In genomic region chr3:17862367-17862766, GRCm38 (mm10) we compare ENCODE assay signal across 20 mouse cellular contexts.
A peak's percentile ranks its signal among the peaks of the same experiment; 100 is the strongest.
DNase-seq lines count a peak whose midpoint lies in the region; ATAC-seq lines count a peak whose summit lies in the region.
"Had no signal": no experiment of that assay in that cellular context is flagged by ENCODE, and none has a peak within 500 bp of the region (broad histone marks: within the 10 kb centered on the region; RNA-seq: fewer than 3 reads in every experiment).

No protein-coding gene starts in this region.

- no peak overlapping the region for H3K27ac ChIP-seq in forebrain, embryonic 13.5 days
- no peak overlapping the region for H3K27ac ChIP-seq in forebrain, embryonic 10.5 days
- H3K27ac ChIP-seq in forebrain, embryonic 16.5 days (ENCODE audit: low read length): no peak overlapping the region
- no peak overlapping the region for H3K27ac ChIP-seq in hindbrain, embryonic 12.5 days
- H3K27ac ChIP-seq: embryonic facial prominence, embryonic 12.5 days; heart, adult 2 months; heart, embryonic 15.5 days; hindbrain, embryonic 14.5 days; intestine, embryonic 15.5 days had no signal

- H3K4me3 ChIP-seq in forebrain, embryonic 13.5 days: no peak overlapping the region
- no peak overlapping the region for H3K4me3 ChIP-seq in forebrain, embryonic 10.5 days
- no peak overlapping the region for H3K4me3 ChIP-seq in forebrain, embryonic 16.5 days (replicated peaks; ENCODE audit: low read length)
- no peak overlapping the region for H3K4me3 ChIP-seq in hindbrain, embryonic 12.5 days
- H3K4me3 ChIP-seq: embryonic facial prominence, embryonic 12.5 days; heart, adult 2 months; heart, embryonic 15.5 days; intestine, embryonic 15.5 days had no signal

- H3K36me3 ChIP-seq in forebrain, embryonic 13.5 days (ENCODE audit: poor library complexity, severe bottlenecking): no peaks in the 10 kb centered on the region
- H3K36me3 ChIP-seq in forebrain, embryonic 10.5 days (replicated peaks): no peaks in the 10 kb centered on the region
- H3K36me3 ChIP-seq in forebrain, embryonic 16.5 days (ENCODE audit: control insufficient read depth, insufficient read depth): no peaks in the 10 kb centered on the region
- no peaks in the 10 kb centered on the region for H3K36me3 ChIP-seq in hindbrain, embryonic 12.5 days
- H3K36me3 ChIP-seq: embryonic facial prominence, embryonic 12.5 days; heart, embryonic 15.5 days; intestine, embryonic 15.5 days had no signal

- peak; percentile 89 for ATAC-seq in forebrain, embryonic 13.5 days
- ATAC-seq in forebrain, embryonic 16.5 days: peak; percentile 86
- no peak for ATAC-seq in hindbrain, embryonic 12.5 days (ENCODE audit: low FRiP score)
- ATAC-seq: intestine, embryonic 15.5 days had no signal

- H3K27me3 ChIP-seq in forebrain, embryonic 13.5 days: no peaks in the 10 kb centered on the region
- no peaks in the 10 kb centered on the region for H3K27me3 ChIP-seq in forebrain, embryonic 10.5 days (ENCODE audit: poor library complexity, severe bottlenecking)
- H3K27me3 ChIP-seq in forebrain, embryonic 16.5 days (replicated peaks; ENCODE audit: control insufficient read depth, insufficient read depth, low read length): no peaks in the 10 kb centered on the region
- no peaks in the 10 kb centered on the region for H3K27me3 ChIP-seq in hindbrain, embryonic 12.5 days
- H3K27me3 ChIP-seq: embryonic facial prominence, embryonic 12.5 days; heart, embryonic 15.5 days; intestine, embryonic 15.5 days had no signal

- WGBS in forebrain, embryonic 13.5 days: 88% methylated on average over 3 of the region's 3 CpGs
- 87% methylated on average over 3 of the region's 3 CpGs for WGBS in forebrain, embryonic 10.5 days
- 57% methylated on average over 3 of the region's 3 CpGs for WGBS in forebrain, embryonic 16.5 days
- WGBS in hindbrain, embryonic 12.5 days: 89% methylated on average over 3 of the region's 3 CpGs

- H3K9ac ChIP-seq in forebrain, embryonic 13.5 days: no peak overlapping the region
- H3K9ac ChIP-seq in forebrain, embryonic 16.5 days (replicated peaks; ENCODE audit: low read depth, low read length): no peak overlapping the region
- no peak overlapping the region for H3K9ac ChIP-seq in hindbrain, embryonic 12.5 days
- H3K9ac ChIP-seq: embryonic facial prominence, embryonic 12.5 days; heart, embryonic 15.5 days; hindbrain, embryonic 14.5 days; intestine, embryonic 15.5 days had no signal

- H3K9me3 ChIP-seq in forebrain, embryonic 13.5 days (replicated peaks): no peaks in the 10 kb centered on the region
- H3K9me3 ChIP-seq in forebrain, embryonic 10.5 days: no peaks in the 10 kb centered on the region
- H3K9me3 ChIP-seq in forebrain, embryonic 16.5 days (ENCODE audit: control insufficient read depth, low read length): no peaks in the 10 kb centered on the region
- no peaks in the 10 kb centered on the region for H3K9me3 ChIP-seq in hindbrain, embryonic 12.5 days (replicated peaks)
- H3K9me3 ChIP-seq: embryonic facial prominence, embryonic 12.5 days; heart, embryonic 15.5 days; intestine, embryonic 15.5 days had no signal

- no peak overlapping the region for H3K4me2 ChIP-seq in forebrain, embryonic 13.5 days
- H3K4me2 ChIP-seq in forebrain, embryonic 16.5 days (ENCODE audit: low read length): no peak overlapping the region
- no peak overlapping the region for H3K4me2 ChIP-seq in hindbrain, embryonic 12.5 days (replicated peaks)
- H3K4me2 ChIP-seq: embryonic facial prominence, embryonic 12.5 days; heart, embryonic 11.5 days; heart, embryonic 15.5 days; hindbrain, embryonic 14.5 days; intestine, embryonic 15.5 days had no signal

- H3K4me1 ChIP-seq in forebrain, embryonic 13.5 days: 0 out of 2 replicates have a peak, but pooled peaks cover 2% of the 10 kb centered on the region
- no peaks in the 10 kb centered on the region for H3K4me1 ChIP-seq in forebrain, embryonic 10.5 days
- H3K4me1 ChIP-seq in forebrain, embryonic 16.5 days (replicated peaks; ENCODE audit: control insufficient read depth, insufficient read depth, low read length): peaks cover 11% of the 10 kb centered on the region
- no peaks in the 10 kb centered on the region for H3K4me1 ChIP-seq in hindbrain, embryonic 12.5 days
- H3K4me1 ChIP-seq: embryonic facial prominence, embryonic 12.5 days; heart, embryonic 15.5 days; intestine, embryonic 15.5 days had no signal

- no peak for DNase-seq in forebrain, embryonic 10.5 days (ENCODE audit: extremely low spot score, low spot score)
- DNase-seq in layer of hippocampus, adult 9-11 months: peak; percentile 18
- no peak for DNase-seq in layer of hippocampus, adult 11-12 months (ENCODE audit: low spot score)
- DNase-seq in brain, adult 2 months (ENCODE audit: low read depth, low spot score): peak; percentile 37
- DNase-seq: adrenal gland, postnatal 14 days; cerebellum, adult 11 months; cerebellum, adult 8-10 months; cerebellum, postnatal 14 days; embryo, embryonic 11 days; gastrocnemius, postnatal 14 days; heart, adult 2 months; heart, postnatal 14 days had no signal

Comparison
In these comparisons a context has a peak if more than half of its experiments do, and no peak if none do; other contexts are left out.
1. DNase-seq: peak in layer of hippocampus, adult 9-11 months (single experiment) and brain, adult 2 months (single experiment); none in forebrain, embryonic 10.5 days (single experiment) and layer of hippocampus, adult 11-12 months (single experiment).